Mouse (Mus musculus): ENCODE data around the gene Notch1.

Notch1 gene

DNA sequence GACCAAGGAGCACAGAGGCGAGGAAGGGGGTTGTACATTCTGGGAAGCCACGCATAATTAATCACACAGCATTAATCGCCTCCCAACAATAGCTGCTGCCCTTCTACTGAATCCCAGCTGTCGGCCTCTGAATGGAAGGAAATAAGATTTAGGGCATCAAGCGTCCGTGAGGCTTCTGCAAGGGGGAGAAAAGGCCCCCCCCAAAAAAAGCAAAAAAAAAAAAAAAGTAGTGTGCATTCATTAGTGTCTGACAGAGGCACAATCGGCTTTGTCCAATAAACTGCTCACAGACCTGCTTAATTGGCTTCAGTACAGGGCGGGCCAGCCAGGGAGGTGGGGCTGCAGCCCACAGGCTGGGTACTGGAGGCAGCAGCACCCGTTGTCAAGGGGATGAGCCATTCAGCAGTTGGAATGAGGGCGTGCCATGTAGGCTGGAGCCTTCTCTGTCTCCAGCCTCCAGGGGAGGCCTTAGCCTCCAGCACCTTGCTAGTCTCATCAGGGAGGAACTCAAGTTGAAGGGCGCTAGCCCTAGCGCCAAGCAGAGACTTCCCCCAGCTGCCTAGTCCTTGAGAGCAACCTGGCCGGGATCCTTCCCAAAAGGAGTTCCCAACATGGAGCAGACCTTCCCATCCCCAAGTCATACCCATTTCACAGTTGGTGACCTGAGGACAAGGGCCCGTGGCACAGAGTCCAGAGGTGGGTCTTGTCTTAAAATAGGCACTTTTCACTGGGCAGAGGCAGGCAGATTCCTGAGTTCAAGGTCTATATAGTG, 15.7 kb downstream of the Notch1 start:
- DNase-seq (ENCODE audit: low read depth, low spot score) = peak; percentile 56

DNA sequence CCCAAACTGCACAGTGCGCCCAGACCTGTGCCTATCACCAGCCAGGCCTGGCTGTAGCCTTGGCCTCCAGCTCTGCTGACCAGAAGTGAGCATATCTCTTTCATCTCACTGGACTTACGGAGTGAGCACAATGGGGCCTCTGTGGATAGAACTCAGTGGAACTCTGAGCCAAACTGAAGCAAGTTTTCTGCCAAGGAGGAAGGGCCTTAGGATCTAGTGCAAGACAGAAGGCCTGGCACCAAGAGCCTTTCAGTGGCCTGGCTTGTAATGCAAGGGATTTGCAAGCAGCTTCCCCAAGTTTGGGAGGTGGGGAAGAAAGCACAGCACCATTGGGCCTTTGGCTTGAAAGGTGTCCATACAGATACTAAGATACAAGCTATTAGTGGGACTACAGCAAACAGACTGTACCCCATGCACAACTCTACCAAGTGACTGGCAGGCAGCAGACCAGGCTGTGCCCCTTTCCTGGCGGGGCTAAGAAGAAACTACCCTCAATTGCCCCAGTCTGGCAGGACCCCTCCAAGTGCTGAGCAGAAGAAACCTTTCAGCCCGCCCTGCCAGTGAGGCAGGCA, 16.4 kb downstream of the Notch1 start:
- DNase-seq (ENCODE audit: low read depth, low spot score) = no peak

DNA sequence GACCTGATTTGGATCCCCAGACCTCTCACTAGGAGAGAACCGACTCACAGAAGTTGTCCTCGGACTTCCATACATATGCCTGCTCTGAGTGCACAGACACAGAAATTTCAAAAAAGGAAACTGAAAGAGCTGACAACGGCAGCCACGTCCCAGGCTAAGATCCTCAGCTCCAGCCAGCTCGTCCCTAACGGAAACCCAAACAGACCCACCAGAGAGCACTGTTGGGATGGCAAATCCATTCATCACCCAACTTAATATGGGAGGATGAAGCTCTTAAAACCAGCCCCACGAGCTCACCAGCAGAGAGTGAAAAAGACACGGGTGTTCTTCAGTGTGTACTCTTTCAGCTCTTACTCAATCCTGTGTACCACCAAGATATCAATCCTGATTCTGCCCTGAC, 17.8 kb downstream of the Notch1 start:
- no peak for DNase-seq (ENCODE audit: low read depth, low spot score)

DNA sequence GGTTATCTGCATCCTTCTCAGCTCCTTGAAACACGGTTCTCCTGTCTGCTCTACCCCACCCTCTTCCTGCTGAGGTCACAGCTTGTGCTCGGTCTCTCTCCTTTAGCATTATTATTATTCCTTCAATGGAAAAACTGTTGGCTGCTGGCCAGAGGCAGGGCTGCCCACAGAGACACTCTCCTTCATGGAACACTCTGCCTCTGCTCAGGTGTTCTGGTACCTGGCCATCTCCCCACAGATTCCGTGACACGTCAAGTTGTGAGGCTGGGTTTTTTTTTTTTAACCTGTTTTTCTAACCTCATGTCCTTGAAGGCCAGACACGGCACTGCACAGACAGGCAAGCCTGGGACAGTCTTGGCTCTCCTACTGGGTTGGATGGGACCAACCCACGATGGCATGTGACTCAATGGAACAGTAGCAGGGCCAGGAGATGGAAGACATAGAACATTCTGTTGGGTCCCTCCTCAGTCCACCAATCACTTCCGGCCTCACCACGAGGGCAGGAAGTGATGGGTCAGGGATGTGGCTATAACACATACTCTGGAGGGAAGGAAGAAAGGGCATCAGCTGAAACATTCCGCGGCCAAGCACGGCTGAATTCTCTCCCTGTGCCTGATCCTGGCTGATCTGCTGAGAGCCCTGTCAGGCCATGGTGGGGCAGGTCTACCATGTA, 18.5 kb downstream of the Notch1 start:
- no peak for DNase-seq (ENCODE audit: low read depth, low spot score)

DNA sequence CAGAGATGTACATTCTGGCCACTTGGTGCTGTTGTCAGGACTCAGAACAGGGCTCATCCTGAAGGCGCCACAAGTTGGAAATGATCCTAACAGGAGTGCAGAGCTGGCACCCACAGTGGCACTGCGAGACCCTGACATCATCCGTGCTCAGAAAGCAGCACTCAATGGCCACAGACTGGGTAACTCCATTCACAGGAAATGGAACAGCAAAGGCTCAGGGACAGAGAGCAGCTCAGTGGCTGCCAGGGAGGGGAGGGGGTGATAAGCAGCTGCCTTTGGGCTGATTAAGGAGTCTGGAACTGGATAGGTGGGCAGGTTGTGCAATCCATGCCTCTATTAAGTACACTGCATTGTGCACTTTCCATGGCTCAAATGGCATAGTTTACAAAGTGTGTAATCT, 20.0 kb downstream of the Notch1 start:
- no peak for DNase-seq (ENCODE audit: low read depth, low spot score)

DNA sequence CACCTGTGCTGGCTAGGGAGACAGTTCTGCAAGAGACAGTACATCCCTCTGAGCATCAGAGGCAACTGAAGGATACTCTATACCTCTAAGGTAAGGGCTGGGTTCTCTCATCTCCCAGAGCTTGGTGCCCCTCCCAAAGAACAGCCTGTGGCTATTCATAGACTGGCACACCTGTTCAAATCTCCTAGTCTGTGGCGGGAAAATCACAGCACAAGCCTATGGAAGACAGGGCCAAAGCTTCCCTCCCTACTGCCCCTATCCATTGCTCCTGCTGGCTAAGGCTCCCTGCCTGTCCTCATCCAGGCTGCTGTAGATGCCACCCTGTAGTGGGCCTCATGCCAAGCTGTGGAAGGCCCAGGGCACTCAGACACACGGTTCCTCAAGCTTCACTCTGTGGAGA, 20.8 kb downstream of the Notch1 start:
- no peak for DNase-seq (ENCODE audit: low read depth, low spot score)

DNA sequence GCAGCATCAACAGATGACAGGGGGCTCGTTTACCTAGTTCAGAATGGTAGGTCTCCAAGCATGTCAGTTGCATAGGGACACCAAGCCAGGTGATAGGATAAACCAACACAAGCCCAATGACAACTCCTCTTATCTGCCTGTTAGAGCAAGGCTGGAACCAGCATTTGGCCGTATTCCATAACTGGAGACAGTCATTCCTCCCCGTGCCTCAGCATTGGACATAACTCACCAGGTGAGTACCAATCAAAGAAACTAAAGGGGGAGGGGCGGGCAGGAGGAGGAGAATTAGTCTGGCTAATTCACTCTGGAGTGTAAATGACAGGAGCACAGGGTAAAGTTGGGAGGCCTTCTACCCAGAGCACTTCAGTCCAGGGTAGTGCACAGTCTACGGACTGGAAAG, 21.5 kb downstream of the Notch1 start:
- DNase-seq (ENCODE audit: low read depth, low spot score) = no peak

DNA sequence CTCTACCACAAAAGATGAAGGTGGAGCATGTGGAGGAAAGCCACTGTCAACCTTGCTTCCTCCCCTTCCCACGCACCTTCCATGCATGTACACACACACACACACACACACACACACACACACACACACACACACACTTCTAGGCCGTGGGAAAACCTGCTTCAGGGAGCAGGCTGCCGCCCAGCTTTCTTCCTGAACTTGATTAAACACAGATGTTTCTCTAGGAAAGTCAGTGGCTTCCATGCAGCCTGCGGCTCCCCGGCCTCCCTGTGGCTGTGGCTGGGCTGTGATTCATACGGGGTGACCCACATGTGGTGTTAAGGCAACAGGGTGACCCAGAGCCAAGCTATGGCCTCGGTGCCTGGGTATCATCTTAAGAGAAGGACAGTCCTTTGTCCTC, 22.1 kb downstream of the Notch1 start:
- no peak for DNase-seq (ENCODE audit: low read depth, low spot score)

DNA sequence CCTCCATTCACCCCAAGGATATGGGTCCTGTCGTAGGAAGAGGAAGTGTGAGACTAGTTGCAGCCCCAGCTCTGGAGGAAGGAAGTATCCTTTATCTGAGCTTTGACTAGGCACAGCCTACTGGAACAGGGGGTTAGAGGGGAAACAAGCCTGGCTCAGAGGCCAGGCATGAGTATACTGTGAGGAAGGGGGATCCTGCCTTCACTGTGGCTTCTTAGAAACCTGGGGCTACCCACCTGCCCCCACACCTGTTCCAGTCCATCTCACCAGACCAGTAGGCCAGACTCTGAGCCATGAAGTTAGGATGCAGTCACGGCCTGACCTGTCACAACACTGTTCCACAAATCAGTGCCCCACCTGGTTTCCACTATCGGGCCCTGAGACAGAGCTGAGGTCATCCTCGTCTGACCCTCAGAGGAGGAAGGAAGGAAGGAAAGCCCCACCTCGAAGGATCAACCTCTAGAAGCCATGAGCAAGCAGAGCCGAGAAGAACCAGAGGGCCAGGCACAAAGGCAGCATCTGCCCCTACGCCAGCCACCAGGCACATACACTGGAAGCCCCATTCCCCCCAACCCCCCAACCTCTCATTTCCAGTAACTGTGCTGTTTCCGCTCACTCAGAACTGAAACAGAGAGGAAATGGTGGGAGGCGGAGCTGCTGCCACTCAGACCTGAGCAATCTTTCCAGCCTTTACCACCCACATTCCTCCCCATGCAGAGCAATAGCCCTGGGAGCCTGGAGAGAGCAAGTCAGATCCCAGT, 23.3 kb downstream of the Notch1 start:
- DNase-seq (ENCODE audit: low read depth, low spot score) = no peak

DNA sequence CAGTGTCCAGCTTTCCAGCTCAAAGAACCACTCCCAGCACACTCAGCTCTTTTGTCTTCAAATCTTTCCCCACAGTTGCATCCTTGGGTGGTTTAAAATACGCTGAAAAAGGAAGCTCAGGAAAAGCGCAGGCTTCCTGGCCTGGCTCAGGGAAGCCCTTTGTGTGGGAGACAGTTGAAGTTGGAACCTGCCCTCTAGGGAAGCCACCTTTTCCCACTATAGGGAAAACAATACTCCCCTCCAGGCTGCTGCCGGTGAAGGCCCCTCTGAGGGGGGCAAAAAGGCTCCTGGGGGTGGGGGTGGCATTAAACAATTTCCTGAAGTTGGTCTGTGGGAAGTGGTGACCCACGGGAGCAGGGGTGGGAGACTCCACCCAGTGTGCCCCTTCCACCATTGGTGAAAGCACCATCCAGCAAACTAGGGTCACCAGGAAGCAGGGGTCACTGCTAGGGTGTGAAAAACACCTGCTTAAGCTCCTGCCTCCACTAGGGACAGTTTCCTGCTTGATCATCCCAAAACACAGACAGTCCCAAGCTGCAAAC, 25.6 kb downstream of the Notch1 start:
- no peak for DNase-seq (ENCODE audit: low read depth, low spot score)

DNA sequence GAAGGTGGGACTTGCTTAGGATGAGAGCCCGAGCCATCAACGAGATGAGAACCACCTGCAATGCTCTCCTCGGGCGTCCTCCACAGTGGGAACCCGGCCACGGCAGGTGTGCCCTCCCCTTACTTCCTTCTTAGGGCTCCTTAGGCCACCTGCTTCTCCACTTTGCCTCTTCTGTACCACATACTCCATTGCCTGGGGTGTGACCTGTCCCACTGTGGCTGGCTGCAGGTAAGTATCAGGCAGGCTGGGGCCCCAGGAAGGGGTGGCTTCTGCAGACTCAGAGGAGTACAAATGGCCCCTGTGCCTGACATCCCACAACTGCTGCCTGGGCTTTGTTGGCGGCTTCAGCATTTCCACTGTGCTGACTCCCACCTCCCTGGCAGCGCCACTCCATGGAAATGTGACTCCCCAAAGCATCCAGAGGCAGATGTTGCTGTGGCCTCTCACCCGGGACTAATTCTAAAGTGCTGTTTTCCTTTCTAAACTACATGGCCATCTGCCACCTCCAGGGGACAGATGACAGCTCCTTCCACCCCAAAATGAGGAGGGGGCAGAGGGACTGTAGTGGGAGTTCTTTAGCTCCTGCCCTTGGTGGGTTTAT, 27.8 kb downstream of the Notch1 start:
- no peak for DNase-seq (ENCODE audit: low read depth, low spot score)

DNA sequence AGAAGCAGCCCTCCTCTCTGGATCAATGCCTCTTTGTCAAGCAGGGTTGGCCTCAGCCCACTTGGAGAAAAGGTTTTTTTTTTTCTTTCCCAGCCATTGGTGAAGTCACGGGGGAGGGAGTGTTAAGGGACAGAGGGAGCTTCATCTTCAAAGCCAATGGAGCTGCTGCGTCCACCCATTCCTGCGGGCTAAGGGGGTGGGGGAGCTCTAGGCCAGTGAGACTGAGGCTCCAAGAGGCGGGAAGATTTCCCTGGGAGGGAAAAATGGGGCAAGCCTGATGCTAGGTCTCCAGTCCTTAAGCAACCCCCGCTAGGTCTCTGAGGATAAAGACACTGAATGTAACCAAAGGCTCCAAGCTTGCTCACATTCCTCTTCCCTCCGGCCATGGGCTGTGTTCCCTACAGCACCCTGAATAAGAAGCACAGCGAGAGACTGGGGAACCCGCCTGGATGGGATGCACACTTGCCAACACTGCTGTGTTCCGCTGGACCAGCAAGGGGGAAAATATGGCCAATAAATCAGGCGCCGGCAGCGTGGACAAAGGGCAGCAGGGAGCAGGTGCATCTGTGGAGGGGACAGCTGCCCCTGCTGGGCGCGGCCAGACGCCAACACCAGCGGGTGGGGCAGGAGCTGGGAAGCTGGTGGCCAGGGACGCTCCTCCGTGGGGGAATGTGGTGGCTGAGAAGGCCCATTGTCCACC, 29.0 kb downstream of the Notch1 start:
- no peak for DNase-seq (ENCODE audit: low read depth, low spot score)

DNA sequence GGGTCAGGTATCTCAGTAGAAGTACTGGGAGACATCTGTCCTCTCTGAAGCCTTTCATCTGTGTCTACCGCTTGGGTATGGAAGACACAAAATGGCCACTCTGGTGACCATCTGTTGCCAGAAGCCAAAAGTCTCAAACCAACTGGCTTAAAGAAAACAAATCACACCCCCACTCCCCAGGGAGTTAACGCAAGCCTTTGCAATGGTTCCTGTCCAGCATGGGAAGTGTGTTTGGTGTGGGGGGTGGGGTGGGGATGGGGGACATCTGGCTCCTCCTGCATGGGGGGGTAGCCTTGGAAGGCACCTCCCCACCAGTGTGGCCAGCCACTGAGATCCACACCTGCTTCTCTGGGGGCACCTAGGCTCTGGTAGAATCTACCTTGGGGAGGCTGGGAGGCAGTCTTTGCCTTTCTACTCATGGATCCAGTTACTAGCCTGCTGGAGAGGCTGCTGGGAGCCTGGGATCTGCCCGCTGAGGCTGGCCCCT, 29.6 kb downstream of the Notch1 start:
- DNase-seq (ENCODE audit: low read depth, low spot score) = no peak

DNA sequence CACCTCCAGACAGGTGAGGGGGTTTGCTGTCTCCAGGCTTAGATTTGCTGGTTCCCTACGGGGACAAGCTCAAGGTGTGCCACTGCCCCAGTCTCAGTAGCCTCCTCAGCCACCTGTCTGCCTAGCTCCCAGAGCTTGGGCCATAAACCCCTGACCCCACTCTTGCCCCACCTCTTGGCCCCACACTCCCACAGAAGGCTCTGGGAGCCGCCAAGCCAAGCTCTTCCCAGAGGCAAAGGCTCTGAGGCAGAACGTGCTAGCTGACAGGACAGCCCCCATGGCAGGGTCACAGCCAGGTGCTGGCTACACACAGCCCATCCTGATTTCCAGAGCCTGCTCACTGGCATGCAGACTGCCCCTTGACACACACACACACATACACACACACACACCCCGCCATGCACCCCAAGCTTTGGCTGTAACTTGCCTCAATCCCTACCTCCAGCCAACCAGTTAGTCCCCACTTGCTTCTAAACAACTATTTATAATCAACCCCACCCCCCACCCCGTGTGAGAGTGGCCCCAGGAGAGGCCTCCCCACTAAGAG, 30.1 kb downstream of the Notch1 start:
- no peak for DNase-seq (ENCODE audit: low read depth, low spot score)

DNA sequence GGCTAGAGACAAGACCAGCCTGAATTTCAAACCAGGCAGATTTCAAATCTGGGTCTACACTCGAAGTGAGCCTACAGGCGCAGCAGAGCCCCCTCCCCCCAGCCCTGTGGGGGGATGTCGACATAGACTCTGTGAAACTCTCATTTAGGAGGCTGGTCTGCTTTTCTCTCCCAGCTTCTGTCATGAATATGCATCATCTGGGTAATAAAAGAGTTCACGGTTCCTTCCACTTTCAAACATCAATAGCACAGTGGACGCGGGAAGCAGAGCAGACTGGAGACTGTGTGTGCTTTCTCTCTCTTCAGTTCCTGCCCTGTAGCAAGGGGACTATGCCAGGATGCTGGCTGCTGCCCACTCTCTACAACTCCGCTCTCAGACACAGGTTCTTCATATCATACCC, 30.8 kb downstream of the Notch1 start:
- no peak for DNase-seq (ENCODE audit: low read depth, low spot score)

DNA sequence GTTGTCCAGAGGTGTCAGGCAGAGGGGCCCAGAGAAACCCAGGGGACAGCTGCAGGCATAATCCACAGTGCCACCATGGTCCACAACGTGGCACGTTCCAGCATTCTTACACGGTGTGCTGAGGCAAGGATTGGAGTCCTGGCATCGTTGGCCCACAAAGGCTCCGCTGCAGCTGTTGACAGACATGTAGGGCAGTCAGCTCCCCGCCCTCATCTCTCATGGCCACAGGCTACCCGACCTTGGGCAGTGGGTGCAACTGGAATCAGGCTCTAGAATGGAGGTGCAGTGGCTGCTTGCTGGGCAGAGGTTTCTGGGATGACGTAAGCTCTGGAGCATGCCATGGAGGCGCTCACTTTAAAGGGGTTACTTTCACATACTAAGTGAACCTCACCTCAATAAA, 31.2 kb downstream of the Notch1 start:
- DNase-seq (ENCODE audit: low read depth, low spot score) = no peak

DNA sequence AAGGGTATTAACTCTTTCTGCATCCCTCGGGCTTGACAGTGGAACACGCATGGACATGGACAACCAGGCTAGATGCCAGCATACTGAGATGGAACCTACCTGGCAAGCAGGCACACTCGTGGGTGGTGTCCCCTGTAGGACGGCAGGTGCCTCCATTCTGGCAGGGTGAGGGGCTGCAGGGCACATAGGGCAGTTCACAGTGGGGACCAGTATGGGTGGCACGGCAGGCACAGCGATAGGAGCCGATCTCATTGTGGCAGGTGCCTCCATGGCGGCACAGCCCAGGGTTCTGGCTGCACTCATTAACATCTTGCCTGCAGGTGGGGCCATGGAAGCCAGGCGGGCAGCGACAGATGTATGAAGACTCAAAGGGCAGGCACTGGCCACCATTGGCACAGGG, 32.3 kb downstream of the Notch1 start:
- DNase-seq (ENCODE audit: low read depth, low spot score) = no peak

DNA sequence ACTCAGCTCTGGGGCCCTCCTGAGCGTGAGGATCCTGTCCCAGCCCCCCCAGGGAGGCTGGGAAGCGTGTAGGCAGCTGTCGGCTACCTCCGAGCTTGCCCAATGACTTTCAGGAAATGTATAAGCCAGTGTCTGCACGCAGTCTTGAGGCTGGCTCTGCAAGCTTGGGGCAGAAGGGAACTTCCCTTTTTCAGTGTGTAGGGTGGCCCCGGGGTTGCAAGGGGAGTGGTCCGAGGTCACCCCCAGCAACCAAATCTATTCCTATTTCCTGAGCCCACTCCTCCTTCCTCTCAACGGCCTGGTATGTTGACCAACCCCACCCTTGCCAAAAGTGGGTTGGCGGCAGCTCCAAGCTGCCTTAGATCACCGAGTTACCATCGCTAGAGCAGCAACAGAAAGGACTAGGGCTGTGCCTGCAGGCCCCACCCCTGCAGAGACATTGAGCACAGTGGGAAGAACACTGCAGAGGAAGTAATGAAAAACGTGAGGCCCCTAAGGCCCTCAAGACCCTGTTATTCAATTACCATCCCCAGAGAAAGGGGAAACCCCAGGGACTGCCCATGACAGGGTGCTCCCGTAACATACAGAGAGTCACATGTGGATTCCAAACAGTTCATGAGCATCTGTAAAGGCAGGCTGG, 33.1 kb downstream of the Notch1 start:
- DNase-seq (ENCODE audit: low read depth, low spot score) = no peak

DNA sequence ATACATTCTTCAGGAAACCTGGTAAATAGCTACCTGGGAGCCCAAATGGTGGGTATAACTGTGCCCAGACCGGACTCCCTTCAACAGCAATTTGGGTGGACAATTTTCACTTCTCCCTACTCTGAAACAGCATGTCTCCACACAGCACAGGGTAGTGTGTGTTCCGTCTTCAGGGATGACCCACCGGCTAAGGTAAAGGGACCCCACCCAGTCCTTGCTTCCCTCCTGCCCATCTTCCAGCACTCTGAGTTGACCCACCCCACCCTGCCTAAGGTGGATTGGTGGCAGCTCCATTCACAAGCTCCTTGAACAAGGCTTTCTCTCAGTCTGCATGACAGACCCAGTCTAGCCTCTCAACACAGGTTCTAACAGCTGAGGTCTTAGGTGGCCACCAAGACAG, 33.6 kb downstream of the Notch1 start:
- no peak for DNase-seq (ENCODE audit: low read depth, low spot score)
